Mouse (Mus musculus) cerebellum, postnatal 4 days (tissue): ENCODE measurements around the gene Adgre4.
"Not testable (repeated sequence)": the region's sequence is repeated elsewhere in the genome, so short reads cannot be mapped to it uniquely, and the experiment has no call there.

Experiments
- DNase-seq, 2 experiments: peaks; one replicate each; pipeline ENCODE4 v3.0.0; 2022; ENCODE audit warnings: low spot score in 2 of 2, mixed read lengths in 1 of 2

Gene Adgre4

DNA sequence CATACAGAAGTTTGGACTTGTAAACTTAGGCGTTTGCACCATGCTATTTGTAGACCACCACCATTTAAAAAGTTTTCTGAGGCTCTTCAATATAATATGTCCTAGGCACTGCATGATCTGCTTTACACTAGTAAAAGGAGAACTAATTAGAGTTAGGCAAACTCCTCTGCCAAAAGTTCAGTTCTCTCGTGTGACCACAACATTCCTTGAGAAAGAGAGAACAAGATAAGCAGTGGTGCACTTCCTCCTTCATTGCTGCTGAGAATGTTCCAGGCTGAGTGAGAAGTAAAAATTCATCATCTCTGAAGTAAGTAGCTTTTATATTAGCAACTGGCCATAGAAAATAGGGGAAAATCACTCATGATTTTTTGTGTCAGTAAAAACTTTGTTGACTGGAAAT, at the start of gene Adgre4:
Adgre4 (plus strand) TSS at position 199 of the 400 bp plus-strand sequence.
- DNase-seq: no peak

DNA sequence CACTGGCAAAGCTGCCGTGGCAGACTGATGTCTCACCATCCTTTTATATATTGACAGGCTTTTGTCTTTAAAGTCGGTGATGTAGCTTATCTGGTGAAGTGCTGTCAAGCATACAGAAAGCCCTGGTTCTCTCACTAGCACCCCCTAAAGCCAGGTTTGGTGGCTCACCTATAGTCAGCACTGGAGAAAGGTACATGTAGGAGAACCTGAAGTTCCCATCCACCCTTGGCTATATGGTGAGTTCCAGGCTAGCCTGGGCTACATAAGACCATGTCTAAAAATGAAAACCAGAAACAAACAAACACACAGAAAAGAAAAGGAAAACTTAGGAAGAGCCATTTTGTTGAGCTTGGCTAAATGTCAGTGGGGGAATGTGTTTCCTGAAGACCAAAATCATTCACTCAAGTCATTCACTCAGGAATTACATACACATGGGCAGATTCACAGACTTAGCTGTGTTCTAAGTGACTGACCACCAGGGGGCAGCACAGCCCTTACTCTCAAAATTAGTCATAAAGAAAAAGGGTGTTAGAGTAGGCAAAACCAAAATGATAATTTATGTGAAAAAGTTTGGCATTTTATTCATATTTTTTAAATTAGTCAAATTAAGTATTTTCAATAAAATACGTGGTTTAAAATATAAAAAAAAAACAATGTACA, 47.5 kb upstream of the Adgre4 start:
- peak; percentile 55 to 78 for DNase-seq

DNA sequence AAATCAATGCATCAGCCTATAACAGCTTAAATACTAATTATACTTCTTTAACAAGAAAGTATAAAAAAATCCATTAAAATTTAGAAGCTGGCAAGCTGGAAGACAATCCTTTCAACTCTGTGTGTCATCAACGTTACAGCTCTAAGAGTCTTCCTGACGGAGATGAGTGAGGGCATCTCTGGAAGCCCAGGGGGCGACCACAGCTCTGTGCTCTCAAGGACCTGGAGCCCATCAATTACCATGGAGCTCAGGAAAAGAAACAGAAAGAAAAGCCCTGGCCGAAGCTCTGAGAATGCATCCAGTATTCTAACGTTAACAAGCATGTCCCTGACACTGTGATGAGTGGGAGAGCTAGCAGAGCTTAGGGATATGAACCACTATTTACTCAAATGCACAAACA, 46.9 kb upstream of the Adgre4 start:
- no peak for DNase-seq

DNA sequence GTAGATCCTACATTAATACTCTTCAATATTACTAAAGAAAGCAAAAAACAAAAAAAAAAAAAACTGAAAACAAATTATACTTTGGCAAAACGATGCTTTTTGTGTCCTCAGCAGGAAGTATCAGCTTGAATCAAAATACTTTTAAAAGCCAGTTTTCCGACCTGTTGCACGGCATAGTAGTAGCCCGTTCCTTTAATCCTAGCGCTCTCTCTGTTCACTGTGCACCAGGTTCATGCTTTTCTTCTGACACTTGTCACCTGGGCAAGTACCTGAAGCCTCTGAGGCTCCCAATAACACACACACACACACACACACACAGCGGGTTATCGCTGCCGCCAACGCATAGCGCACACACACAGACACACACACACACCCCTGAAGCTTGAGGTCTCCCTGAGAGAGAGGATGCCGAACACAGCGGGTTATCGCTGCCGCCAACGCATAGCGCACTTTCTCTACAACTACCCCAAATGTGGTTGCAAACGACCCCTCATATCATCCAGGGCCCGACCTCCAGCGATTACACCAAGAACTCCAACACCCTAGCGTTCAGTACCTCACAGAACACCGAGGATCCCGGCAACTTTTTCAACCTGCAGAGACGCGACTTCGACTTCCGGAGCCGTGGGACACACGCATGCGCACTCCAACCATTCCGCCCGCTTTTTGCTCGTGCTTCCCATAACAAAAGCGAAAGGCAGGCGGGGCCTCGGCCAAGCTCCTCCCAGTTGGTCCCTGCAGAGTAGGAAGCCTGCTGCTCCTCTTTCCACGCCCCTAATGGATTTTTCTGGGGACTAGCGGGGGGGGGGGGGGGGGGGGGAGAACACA, 37.6 kb upstream of the Adgre4 start, which contains the start of gene Pot1b:
Pot1b (minus strand) TSS at position 645 of the 828 bp plus-strand sequence.
- DNase-seq: peak; percentile 92 to 96

DNA sequence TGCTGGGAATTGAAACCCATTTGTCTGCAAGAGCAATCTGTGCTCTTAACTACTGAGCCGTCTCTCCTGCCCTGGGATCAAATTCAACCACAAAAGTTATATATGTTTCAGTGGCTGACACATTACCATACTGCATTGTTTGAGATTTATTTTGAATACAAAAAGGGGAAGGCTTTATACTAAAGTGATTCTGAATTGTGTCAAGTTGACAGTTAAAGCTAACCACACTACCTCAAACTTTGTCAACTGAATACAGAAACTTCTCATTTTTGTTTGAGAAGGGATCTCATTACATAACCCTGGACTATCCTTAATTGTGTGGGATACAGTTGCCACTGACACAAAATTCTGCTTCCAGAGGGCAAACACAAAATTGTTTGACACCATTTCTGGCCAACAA, 28.5 kb upstream of the Adgre4 start:
- DNase-seq: no peak

DNA sequence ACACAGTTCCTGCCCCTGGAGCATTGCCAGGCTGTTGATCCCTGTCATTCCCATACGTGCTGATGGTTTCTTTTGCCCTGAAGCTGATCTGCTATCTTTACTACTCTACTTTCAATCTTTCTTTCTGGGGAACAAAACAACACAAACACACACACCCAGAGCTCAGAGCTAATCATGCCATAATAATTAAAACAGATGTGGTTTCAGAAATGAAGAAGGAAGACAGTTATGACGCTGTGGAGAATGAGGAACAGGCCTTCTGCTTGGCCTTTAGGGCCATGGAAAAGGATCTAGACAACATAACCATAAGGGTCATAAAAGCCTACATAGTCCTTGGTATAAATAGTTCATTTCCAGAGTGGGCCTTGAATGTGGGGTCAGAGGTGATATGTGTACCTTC, 27.5 kb upstream of the Adgre4 start:
- no peak for DNase-seq

DNA sequence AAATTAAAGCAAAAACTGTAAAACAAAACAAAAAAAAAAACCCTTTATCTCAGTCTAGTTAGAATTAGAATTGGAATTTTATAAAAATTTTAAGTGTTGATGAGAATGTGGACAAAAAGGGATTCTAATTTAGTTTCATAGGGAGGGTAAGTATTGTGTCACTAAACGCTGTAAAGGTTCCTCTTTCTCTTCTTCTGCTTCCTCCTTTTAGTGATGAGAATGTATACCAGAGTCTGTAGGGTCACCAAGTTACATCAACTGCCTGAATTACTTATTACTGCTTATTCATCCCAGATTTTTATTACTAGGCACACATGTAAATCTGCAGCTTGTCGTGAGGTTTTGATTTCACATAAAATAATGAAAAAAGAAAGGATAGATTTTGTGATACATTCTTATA, 23.6 kb upstream of the Adgre4 start:
- no peak for DNase-seq

DNA sequence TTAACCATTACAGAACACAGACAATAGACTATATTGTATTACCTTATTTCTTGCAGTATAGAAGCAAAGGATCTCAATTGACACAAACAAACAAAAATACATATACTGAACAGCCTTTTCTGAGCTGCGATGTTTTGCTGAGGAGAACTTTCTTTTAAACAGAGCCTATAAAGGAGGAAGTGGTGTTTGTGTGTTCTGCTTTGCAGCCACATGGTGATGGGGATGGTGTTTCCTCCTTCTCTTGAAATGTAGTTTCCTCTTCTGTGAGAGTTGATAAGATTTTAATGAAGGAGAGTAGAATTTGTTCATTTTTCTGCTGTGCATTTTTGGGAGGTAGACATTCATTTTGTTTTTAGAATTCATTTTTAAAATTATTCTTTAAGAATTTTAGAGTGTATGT, 13.1 kb upstream of the Adgre4 start:
- no peak for DNase-seq

DNA sequence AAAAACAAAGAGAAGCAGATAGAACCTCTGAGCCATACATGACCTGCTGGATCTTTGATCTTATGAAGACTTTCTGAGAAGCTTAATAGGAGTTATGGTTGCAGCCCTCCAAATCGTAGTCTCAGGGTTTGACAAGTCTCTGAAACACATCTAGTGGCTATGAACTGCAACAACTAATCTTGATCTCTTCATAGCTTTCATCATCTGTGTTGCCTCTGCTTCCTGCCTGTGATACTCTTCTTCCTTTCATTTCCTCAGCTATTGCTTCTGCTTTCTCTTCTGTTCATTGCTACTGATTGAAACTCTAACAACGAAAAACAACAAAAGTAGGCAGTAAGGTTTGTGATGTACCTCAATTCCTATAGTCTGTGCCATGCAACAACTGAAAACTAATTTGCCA, 1.4 kb downstream of the Adgre4 start:
- DNase-seq: no peak

DNA sequence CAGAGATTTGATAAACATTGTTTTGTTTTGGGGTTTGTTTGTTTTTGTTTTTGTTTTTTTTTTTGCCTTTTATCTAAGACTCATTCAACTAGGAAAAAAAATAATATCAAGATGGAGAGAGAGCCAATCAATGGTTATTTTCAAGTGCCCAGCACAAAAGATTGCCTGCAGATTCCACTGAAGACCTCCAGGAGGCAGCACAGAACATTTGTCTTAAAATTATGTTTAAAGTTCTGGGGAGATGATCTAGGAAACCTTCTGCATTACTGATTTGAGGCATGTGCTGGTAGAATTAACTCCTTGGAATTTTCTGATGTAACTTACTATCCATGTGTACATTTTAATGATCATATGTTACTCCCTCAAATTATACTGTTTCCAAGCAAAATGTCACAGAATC, 63.9 kb downstream of the Adgre4 start:
- DNase-seq: no peak

DNA sequence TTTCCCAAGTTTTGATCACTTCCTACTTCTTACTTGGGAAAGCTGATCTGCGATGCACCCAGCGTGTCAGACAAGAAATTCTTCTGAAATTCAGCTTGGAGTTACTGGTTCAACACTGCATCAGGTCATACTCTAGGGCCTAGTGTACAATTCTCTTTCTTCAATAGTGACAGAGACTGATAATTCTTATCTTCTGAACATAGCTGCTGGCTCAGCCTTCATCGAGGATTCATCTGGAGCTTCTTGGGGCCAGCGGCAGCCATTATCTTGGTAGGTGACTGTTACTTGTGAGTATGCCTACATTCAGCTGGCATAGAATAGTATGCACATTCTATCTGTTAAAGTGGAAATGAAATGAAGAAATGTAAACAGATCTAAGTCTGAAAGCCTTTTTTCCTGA, 67.1 kb downstream of the Adgre4 start:
- no peak for DNase-seq

DNA sequence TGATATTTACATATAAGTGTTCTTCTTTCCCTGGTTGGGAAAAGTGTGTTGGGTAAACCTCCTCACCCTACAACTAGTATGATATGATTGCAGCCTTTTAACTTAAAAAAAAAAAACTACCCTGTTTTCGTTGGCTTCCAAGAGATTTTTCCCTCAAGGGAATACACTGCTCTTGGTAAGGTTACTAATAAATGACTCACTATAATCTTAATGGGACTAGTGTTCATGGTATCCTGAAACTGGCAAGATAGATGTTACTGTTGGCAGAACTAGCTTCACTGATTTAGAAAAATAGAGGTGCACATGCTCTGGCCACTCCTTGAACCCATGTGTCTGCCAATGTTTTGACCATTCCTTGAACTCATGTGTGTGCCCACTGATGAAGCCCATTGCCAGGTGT, 71.8 kb downstream of the Adgre4 start:
- no peak for DNase-seq

DNA sequence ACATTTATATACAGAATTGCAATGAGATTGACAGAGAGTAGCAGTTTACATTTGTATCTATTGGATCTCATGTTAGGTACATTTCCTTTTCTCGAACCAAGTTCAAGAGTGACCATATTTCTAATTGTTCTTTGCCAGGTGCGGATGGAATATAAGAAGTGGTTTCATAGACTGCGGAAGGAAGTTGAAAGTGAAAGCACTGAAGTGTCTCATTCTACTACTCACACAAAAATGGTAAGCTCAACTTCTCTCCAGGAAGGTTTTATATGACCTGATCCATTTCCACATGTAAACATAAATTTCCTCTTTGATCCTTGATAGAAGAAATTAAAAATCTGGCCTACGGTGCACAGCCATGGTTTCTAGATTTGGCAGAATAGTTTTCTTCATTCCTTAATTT, 93.3 kb downstream of the Adgre4 start:
- no peak for DNase-seq

DNA sequence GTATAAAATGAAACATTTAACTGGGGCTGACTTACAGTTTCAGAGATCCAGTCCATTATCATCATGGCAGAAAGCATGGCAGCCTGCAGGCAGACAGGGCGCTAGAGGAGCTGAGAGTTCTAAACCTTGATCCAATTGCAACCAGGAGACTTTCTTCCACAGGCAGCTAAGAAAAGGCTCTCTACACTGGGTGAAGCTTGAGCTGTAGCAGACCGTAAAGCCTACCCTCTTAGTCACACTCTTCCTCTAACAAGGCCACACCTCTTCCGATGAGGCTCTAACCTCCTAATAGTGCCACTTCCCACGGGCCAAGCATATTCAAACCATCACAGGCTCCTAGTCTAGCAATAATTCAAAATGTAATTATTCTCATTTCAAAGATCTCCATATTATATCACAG, 127.4 kb downstream of the Adgre4 start:
- no peak for DNase-seq

DNA sequence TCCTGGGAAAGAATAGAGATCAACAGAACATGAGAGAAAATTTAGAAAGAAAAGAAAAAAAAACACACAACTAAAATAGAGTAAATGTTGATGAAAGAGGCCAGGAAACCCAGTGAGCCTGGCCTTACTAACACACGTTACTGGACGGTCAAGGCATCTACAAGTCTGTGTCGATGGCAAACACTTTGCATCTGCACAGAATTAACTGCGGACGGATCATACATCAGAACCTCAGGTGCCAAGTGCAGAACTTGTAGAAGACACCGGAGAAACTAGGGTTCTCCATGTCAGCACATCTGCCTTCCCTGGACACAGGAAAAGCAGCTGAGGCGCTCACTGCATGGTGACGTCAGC, 128.5 kb downstream of the Adgre4 start:
- not testable (repeated sequence) for DNase-seq

DNA sequence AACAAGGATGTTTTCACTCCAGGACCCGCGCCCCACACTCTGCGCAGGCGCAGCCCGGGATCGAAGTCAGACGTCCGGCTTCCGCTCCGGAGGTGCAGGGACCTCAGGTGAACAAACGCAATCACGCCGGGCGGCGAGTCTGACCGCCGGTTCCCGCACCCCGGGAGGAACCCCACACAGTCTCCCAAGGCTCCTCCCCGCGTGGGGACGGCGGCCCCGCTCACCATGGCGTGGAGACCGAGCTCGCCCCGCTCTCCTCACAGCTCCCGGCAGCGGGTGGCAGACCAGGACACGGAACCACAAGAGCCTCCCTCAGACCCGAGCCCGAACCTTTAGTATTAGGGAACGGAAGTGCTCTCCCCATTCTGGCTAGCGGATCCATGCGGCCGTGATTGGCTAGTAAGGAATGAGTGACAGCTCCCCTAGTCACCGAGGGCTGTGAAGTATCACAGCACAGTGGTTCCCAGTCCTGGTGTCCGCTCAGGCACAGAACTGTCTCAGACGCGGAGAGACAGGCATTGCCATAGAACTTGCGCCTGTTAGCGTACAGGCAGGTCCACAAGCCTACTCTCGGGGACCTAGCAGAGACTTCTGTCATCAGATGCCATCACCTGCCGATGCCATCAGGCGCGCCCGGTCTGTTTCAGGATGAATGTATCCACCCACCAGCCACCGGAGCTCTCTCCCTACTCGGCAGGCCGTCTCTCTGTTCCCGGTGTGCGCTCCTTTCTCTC, 129.0 kb downstream of the Adgre4 start, which contains the start of gene Zfp119a:
Zfp119a (minus strand) TSS at position 295 of the 734 bp plus-strand sequence.
- peak; percentile 43 to 68 for DNase-seq

DNA sequence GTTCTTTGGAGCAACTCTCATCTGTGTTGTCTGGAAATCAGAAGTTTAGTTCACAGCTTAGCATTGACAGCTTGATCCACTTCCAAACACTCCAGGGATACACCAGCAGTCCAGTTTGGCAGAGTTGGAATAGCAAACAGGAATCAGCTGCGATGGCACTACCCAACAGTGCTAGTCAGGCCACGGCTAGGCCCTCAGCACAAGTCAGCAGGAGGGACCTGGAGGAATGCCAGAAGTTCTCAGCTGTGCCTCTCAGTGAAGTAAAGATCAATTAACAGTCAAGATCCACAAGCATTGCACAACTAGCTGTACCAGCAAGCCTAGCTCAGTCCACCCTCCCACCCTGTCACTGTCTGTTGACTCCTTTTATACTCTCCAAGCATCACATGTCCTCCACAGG, 133.8 kb downstream of the Adgre4 start:
- DNase-seq: peak in 1 of 2 experiments; percentile 15

DNA sequence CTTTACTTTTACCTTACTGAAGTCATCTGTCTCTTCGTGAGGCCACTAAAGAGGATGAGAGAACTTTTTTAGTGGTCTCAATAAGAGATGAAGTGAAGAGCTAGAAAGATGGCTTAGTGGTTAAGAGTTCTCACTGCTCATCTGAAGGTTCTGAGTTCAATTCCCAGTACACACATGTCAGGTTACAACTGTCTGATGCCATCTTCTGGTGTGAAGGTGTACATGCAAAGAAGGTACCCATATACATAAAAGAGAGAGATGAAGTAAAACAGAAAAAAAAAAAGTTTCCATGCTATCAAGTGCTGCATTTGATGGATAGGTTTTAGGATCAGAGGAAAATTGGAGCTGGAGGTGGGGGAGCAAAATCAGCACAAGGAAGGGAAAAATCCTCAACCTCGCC, 135.1 kb downstream of the Adgre4 start:
- no peak for DNase-seq

DNA sequence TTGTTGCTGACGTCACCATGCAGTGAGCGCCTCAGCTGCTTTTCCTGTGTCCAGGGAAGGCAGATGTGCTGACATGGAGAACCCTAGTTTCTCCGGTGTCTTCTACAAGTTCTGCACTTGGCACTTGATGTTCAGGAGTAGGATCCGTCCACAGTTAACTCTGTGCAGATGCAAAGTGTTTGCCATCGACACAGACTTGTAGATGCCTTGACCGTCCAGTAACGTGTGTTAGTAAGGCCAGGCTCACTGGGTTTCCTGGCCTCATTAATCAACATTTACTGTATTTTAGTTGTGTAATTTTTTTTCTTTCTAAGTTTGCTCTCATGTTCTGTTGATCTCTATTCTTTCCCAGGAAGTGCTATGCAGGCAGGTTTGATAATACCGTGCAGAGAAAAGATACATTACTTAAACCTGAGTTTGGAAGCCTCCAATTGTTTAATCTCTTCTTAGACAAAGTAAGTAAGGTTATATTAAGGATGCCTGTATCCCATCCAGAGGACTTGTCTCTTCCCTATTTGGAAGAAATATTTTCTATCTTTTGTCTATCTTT, 142.7 kb downstream of the Adgre4 start:
- peak in 1 of 2 experiments; percentile 6 for DNase-seq

DNA sequence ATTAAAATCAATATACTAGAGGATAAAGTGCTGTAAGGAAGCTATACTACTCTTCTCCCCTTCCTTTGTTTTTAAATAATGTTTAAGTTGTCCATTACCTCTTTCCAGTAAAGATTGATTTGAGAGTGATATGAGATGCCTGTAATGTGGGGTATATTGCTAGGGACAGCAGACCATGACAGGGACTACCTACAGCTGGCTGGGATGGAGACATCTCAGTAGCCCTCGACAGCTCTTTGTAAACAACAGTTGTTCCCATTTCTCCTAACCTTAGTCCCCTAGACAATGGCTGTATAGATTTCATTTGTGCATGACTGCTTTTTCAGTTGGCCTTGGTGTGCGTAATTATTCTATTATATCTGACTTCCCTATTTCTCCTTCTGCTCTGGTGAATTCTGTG, 153.3 kb downstream of the Adgre4 start:
- no peak for DNase-seq
